Mouse (Mus musculus) 416B (cell line): Measurements from ENCODE around the gene B830017H08Rik.

Source experiments
- DNase-seq: peaks from one replicate; pipeline ENCODE4 v3.0.0; 2011; ENCODE audit warnings: low read depth

The B830017H08Rik gene

GRCm38 (mm10) chr16:17832821-17833220, at the start of gene B830017H08Rik:
B830017H08Rik (plus strand) TSS chr16:17833121.
- DNase-seq = no peak

- peak; percentile 44 for DNase-seq
Observed at GRCm38 (mm10) chr16:17785337-17785736, 47.6 kb upstream of the B830017H08Rik start.

- no peak for DNase-seq
Observed at GRCm38 (mm10) chr16:17792728-17793127, 40.2 kb upstream of the B830017H08Rik start.

GRCm38 (mm10) chr16:17794047-17794446, 38.9 kb upstream of the B830017H08Rik start:
- DNase-seq = no peak

- DNase-seq = no peak
Observed at GRCm38 (mm10) chr16:17795643-17796042, 37.3 kb upstream of the B830017H08Rik start.

GRCm38 (mm10) chr16:17796519-17796918, 36.4 kb upstream of the B830017H08Rik start:
- no peak for DNase-seq

- DNase-seq = no peak
Observed at GRCm38 (mm10) chr16:17796971-17797811, 35.7 kb upstream of the B830017H08Rik start, which contains the start of gene Scarf2. Scarf2 (plus strand) TSS chr16:17797282.

- no peak for DNase-seq
Observed at GRCm38 (mm10) chr16:17797812-17798311, 35.1 kb upstream of the B830017H08Rik start.

- no peak for DNase-seq
Observed at GRCm38 (mm10) chr16:17798321-17799180, 34.4 kb upstream of the B830017H08Rik start.

GRCm38 (mm10) chr16:17799584-17799983, 33.3 kb upstream of the B830017H08Rik start:
- no peak for DNase-seq

GRCm38 (mm10) chr16:17801777-17802455, 31.0 kb upstream of the B830017H08Rik start:
- no peak for DNase-seq

GRCm38 (mm10) chr16:17802456-17802838, 30.5 kb upstream of the B830017H08Rik start:
- no peak for DNase-seq

GRCm38 (mm10) chr16:17802839-17803674, 29.9 kb upstream of the B830017H08Rik start:
- DNase-seq = no peak

GRCm38 (mm10) chr16:17803675-17804448, 29.1 kb upstream of the B830017H08Rik start:
- no peak for DNase-seq

- DNase-seq = no peak
Observed at GRCm38 (mm10) chr16:17804449-17804912, 28.4 kb upstream of the B830017H08Rik start.

GRCm38 (mm10) chr16:17804982-17805381, 27.9 kb upstream of the B830017H08Rik start:
- DNase-seq = no peak

- DNase-seq = no peak
Observed at GRCm38 (mm10) chr16:17806581-17807191, 26.2 kb upstream of the B830017H08Rik start.

- no peak for DNase-seq
Observed at GRCm38 (mm10) chr16:17807192-17808009, 25.5 kb upstream of the B830017H08Rik start.

- DNase-seq = peak; percentile 88
Observed at GRCm38 (mm10) chr16:17809125-17809524, 23.8 kb upstream of the B830017H08Rik start.
